Mouse (Mus musculus) heart, postnatal 0 days (tissue): ENCODE results near the gene Psen2. TPM values are rescaled to one million over a fixed set of nuclear protein-coding genes. Genes with fewer than 3 reads are reported as not detected.

Experiments used
- ATAC-seq: fragments of 200-750 bp; cut with Nextera tagmentation; 2 replicates; pipeline ENCODE4 v1.8.0; 2017; ENCODE audit warnings: low read depth, moderate number of reproducible peaks, moderate library complexity; ENCODE audit not compliant: insufficient read depth
- DNase-seq: peaks from one replicate; pipeline ENCODE4 v3.0.0-alpha.2; 2016; ENCODE audit warnings: low spot score
- H3K27ac ChIP-seq: fragments of 300-500 bp; sonication (generic); 2 replicates; pipeline ENCODE4 v1.5.1; 2014; ENCODE audit warnings: low read depth, mild to moderate bottlenecking
- H3K27me3 ChIP-seq: fragments of 300-500 bp; sonication (generic); 2 replicates; pipeline ENCODE4 v1.6.1; 2014; ENCODE audit warnings: low read length, mixed read lengths; ENCODE audit not compliant: control insufficient read depth, insufficient read depth
- H3K36me3 ChIP-seq: fragments of 300-500 bp; sonication (generic); replicated peaks from 2 replicates; pipeline ENCODE4 v1.6.1; 2014; ENCODE audit warnings: low read length, mixed read lengths; ENCODE audit not compliant: control insufficient read depth, insufficient read depth
- H3K4me1 ChIP-seq: fragments of 300-500 bp; sonication (generic); 2 replicates; pipeline ENCODE4 v1.6.1; 2014; ENCODE audit warnings: antibody characterized with exemption; ENCODE audit not compliant: control insufficient read depth, insufficient read depth
- H3K4me2 ChIP-seq: fragments of 300-500 bp; sonication (generic); 2 replicates; pipeline ENCODE4 v1.6.1; 2014; ENCODE audit warnings: low read depth, mild to moderate bottlenecking, low read length, moderate library complexity
- H3K4me3 ChIP-seq: fragments of 300-500 bp; sonication (generic); 2 replicates; pipeline ENCODE4 v1.5.1; 2014; ENCODE audit warnings: low read depth, low read length
- H3K9ac ChIP-seq: fragments of 300-500 bp; sonication (generic); replicated peaks from 2 replicates; pipeline ENCODE4 v1.6.1; 2014; ENCODE audit warnings: low read depth, low read length, mixed read lengths
- H3K9me3 ChIP-seq: fragments of 300-500 bp; sonication (generic); replicated peaks from 2 replicates; pipeline ENCODE4 v1.6.1; 2016; ENCODE audit warnings: low read length; ENCODE audit not compliant: control insufficient read depth
- CTCF ChIP-seq: IDR thresholded peaks from 2 replicates; pipeline ENCODE4 v1.5.1; 2016; ENCODE audit warnings: antibody characterized with exemption, control low read depth, low read depth
- EP300 ChIP-seq: IDR thresholded peaks from 2 replicates; pipeline ENCODE4 v1.6.1; 2016; ENCODE audit warnings: antibody characterized with exemption, low read depth
- WGBS: fragments of 180-500 bp; shearing (Covaris S2); extraction: QIAGEN DNeasy Blood & Tissue Kit; methylation state at CpG from one replicate; pipeline ENCODE4 v1.1.7; 2014; 5-methylcytosine and 5-hydroxymethylcytosine counted together
- polyA plus RNA-seq: library from polyadenylated mRNA; unstranded; fragments of >200 nt; fragmentation: Nextera tagmentation; extraction: Ambion mirVana; gene quantifications from 2 replicates; pipeline ENCODE4 v1.2.1, GENCODE M21; 2015
- total RNA-seq: library from RNA; depleted of rRNA; stranded (reverse); fragments of >200 nt; gene quantifications from 2 replicates; pipeline ENCODE4 v1.2.3, GENCODE M21; 2014; ENCODE audit warnings: low replicate concordance

Psen2 gene
- total and polyA plus RNA-seq, 2 experiments from 2014 or later = 16.4 to 33.3 TPM

GRCm38 (mm10) chr1:180248593-180249146 lies 14.6 kb downstream of the Psen2 start:
- 38% methylated on average over 7 of the region's 7 CpGs for WGBS
- H3K4me2 ChIP-seq = no peak overlapping the region
- no peak overlapping the region for H3K4me3 ChIP-seq

GRCm38 (mm10) chr1:180247901-180248300 lies 15.3 kb downstream of the Psen2 start:
- Histone ChIP-seq H3K4me1 (peaks cover 27% of the 10 kb centered on the region), H3K9ac (no peak overlapping the region), H3K9me3 (no peaks in the 10 kb centered on the region), H3K27ac (0 out of 2 replicates have a peak overlapping the region, but pooled peaks have one; percentile 14), H3K36me3 (no peaks in the 10 kb centered on the region), H3K4me2 (no peak overlapping the region), H3K27me3 (no peaks in the 10 kb centered on the region), H3K4me3 (no peak overlapping the region)
- TF ChIP-seq CTCF = no peak
- TF ChIP-seq EP300 = no peak
- DNase-seq (no peak), ATAC-seq (no peak)
- WGBS = 35% methylated on average over 7 of the region's 7 CpGs

More at GRCm38 (mm10) chr1:180248593-180249146, 14.6 kb downstream of the Psen2 start:
- Histone ChIP-seq H3K4me1 (peaks cover 27% of the 10 kb centered on the region), H3K36me3 (no peaks in the 10 kb centered on the region), H3K9me3 (no peaks in the 10 kb centered on the region), H3K9ac (no peak overlapping the region), H3K27ac (peak overlapping the region; percentile 14; the same call in 1 of the 2 replicates), H3K27me3 (no peaks in the 10 kb centered on the region)
- no peak for DNase-seq
- no peak for ATAC-seq
- TF ChIP-seq CTCF = no peak
- TF ChIP-seq EP300 = no peak

- Histone ChIP-seq H3K36me3 (no peaks in the 10 kb centered on the region), H3K9ac (no peak overlapping the region), H3K27ac (no peak overlapping the region), H3K27me3 (no peaks in the 10 kb centered on the region), H3K9me3 (no peaks in the 10 kb centered on the region), H3K4me3 (no peak overlapping the region), H3K4me2 (no peak overlapping the region), H3K4me1 (peaks cover 27% of the 10 kb centered on the region)
- ATAC-seq = no peak
- no peak for DNase-seq
- TF ChIP-seq CTCF = no peak
- TF ChIP-seq EP300 = no peak
- 58% methylated on average over 13 of the region's 13 CpGs for WGBS
These were observed 17.3 kb downstream of the Psen2 start for GRCm38 (mm10) chr1:180245741-180246507.

GRCm38 (mm10) chr1:180231729-180232128 lies 31.5 kb downstream of the Psen2 start:
- Histone ChIP-seq H3K9ac (no peak overlapping the region), H3K4me3 (no peak overlapping the region), H3K36me3 (peaks cover 8% of the 10 kb centered on the region), H3K4me2 (no peak overlapping the region), H3K27ac (no peak overlapping the region), H3K9me3 (0 out of 2 replicates have a peak, but pooled peaks cover 4% of the 10 kb centered on the region), H3K27me3 (no peaks in the 10 kb centered on the region), H3K4me1 (no peaks in the 10 kb centered on the region)
- no peak for ATAC-seq
- TF ChIP-seq CTCF (no peak), EP300 (no peak)
- WGBS = 52% methylated on average over 3 of the region's 3 CpGs
- no peak for DNase-seq

- DNase-seq = no peak
- no peak for TF ChIP-seq EP300
- TF ChIP-seq CTCF = peak; percentile 60
- no peak overlapping the region for H3K4me3 ChIP-seq
- no peak overlapping the region for H3K27ac ChIP-seq
- no peaks in the 10 kb centered on the region for H3K4me1 ChIP-seq
- H3K36me3 ChIP-seq = peaks cover 8% of the 10 kb centered on the region
- H3K27me3 ChIP-seq = no peaks in the 10 kb centered on the region
- H3K4me2 ChIP-seq = no peak overlapping the region
- H3K9me3 ChIP-seq = 0 out of 2 replicates have a peak, but pooled peaks cover 4% of the 10 kb centered on the region
- ATAC-seq = no peak
- no peak overlapping the region for H3K9ac ChIP-seq
- WGBS = 28% methylated on average over 2 of the region's 2 CpGs
These were observed 32.7 kb downstream of the Psen2 start for GRCm38 (mm10) chr1:180230580-180230979.
